Mouse (Mus musculus) intestine, embryonic 16.5 days (tissue): ENCODE results near the gene Rbm42. TPM values are rescaled to one million over a fixed set of nuclear protein-coding genes. Genes with fewer than 3 reads are reported as not detected.

Source experiments
- ATAC-seq: fragments of 200-750 bp; cut with Nextera tagmentation; 2 replicates; pipeline ENCODE4 v1.8.0; 2017; ENCODE audit warnings: moderate TSS enrichment, moderate library complexity
- H3K27ac ChIP-seq: fragments of 300-500 bp; sonication (generic); 2 replicates; pipeline ENCODE4 v1.5.1; 2014; ENCODE audit warnings: mild to moderate bottlenecking, low read length
- H3K27me3 ChIP-seq: fragments of 300-500 bp; sonication (generic); replicated peaks from 2 replicates; pipeline ENCODE4 v1.6.1; 2014; ENCODE audit warnings: low read length, control low read depth, mixed read lengths; ENCODE audit not compliant: control insufficient read depth, insufficient read depth
- H3K36me3 ChIP-seq: fragments of 300-500 bp; sonication (generic); 2 replicates; pipeline ENCODE4 v1.6.1; 2014; ENCODE audit warnings: low read length, control low read depth; ENCODE audit not compliant: control insufficient read depth, insufficient read depth
- H3K4me1 ChIP-seq: fragments of 300-500 bp; sonication (generic); 2 replicates; pipeline ENCODE4 v1.6.1; 2014; ENCODE audit warnings: low read length, control low read depth, mixed read lengths; ENCODE audit not compliant: control insufficient read depth, insufficient read depth
- H3K4me2 ChIP-seq: fragments of 300-500 bp; sonication (generic); 2 replicates; pipeline ENCODE4 v1.6.1; 2014; ENCODE audit warnings: low read depth, low read length, control low read depth
- H3K4me3 ChIP-seq: fragments of 300-500 bp; sonication (generic); 2 replicates; pipeline ENCODE4 v1.5.1; 2014; ENCODE audit warnings: mild to moderate bottlenecking, low read length
- H3K9ac ChIP-seq: fragments of 300-500 bp; sonication (generic); 2 replicates; pipeline ENCODE4 v1.6.1; 2014; ENCODE audit warnings: low read depth, low read length
- H3K9me3 ChIP-seq: fragments of 300-500 bp; sonication (generic); 2 replicates; pipeline ENCODE4 v1.6.1; 2016; ENCODE audit warnings: low read length, control low read depth; ENCODE audit not compliant: control insufficient read depth
- WGBS: fragments of 180-500 bp; shearing (Covaris S2); extraction: QIAGEN DNeasy Blood & Tissue Kit; methylation state at CpG from one replicate; pipeline ENCODE4 v1.1.7; 2014; 5-methylcytosine and 5-hydroxymethylcytosine counted together
- polyA plus RNA-seq: library from polyadenylated mRNA; unstranded; fragments of >200 nt; fragmentation: Nextera tagmentation; extraction: Ambion mirVana; gene quantifications from 2 replicates; pipeline ENCODE4 v1.2.1, GENCODE M21; 2015

Gene Rbm42
- polyA plus RNA-seq, 1 experiment from 2014 or later = 93.8 TPM

GRCm38 (mm10) chr7:30596093-30596492 is 54.0 kb downstream of the Rbm42 start:
- ATAC-seq = no peak
- Histone ChIP-seq H3K9ac (no peak overlapping the region), H3K36me3 (no peaks in the 10 kb centered on the region), H3K4me1 (peaks cover 17% of the 10 kb centered on the region), H3K27me3 (no peaks in the 10 kb centered on the region), H3K4me2 (no peak overlapping the region), H3K9me3 (no peaks in the 10 kb centered on the region; the same call in 1 of the 2 replicates), H3K27ac (no peak overlapping the region), H3K4me3 (no peak overlapping the region)
- WGBS = 80% methylated on average over 5 of the region's 5 CpGs

- Histone ChIP-seq H3K9ac (no peak overlapping the region), H3K4me1 (peaks cover 13% of the 10 kb centered on the region), H3K27ac (no peak overlapping the region), H3K36me3 (no peaks in the 10 kb centered on the region), H3K9me3 (no peaks in the 10 kb centered on the region; the same call in 1 of the 2 replicates), H3K4me3 (no peak overlapping the region), H3K27me3 (no peaks in the 10 kb centered on the region), H3K4me2 (no peak overlapping the region)
- 68% methylated on average over 4 of the region's 4 CpGs for WGBS
- no peak for ATAC-seq
Measured at GRCm38 (mm10) chr7:30594510-30595024, 55.5 kb downstream of the Rbm42 start.

GRCm38 (mm10) chr7:30593579-30594509 is 56.3 kb downstream of the Rbm42 start:
- H3K4me3 ChIP-seq = no peak overlapping the region
- WGBS = 70% methylated on average over 10 of the region's 10 CpGs
- H3K4me1 ChIP-seq = peaks cover 11% of the 10 kb centered on the region
- no peak overlapping the region for H3K4me2 ChIP-seq
- H3K27me3 ChIP-seq = no peaks in the 10 kb centered on the region
- H3K27ac ChIP-seq = no peak overlapping the region
- H3K9me3 ChIP-seq = no peaks in the 10 kb centered on the region; the same call in 1 of the 2 replicates
- H3K36me3 ChIP-seq = no peaks in the 10 kb centered on the region
- H3K9ac ChIP-seq = no peak overlapping the region
- ATAC-seq = no peak

GRCm38 (mm10) chr7:30592772-30593423 is 57.2 kb downstream of the Rbm42 start:
- no peak overlapping the region for H3K9ac ChIP-seq
- H3K27me3 ChIP-seq = no peaks in the 10 kb centered on the region
- no peak for ATAC-seq
- H3K9me3 ChIP-seq = no peaks in the 10 kb centered on the region
- no peaks in the 10 kb centered on the region for H3K36me3 ChIP-seq
- no peak overlapping the region for H3K27ac ChIP-seq
- 51% methylated on average over 5 of the region's 5 CpGs for WGBS
- no peak overlapping the region for H3K4me2 ChIP-seq
- no peak overlapping the region for H3K4me3 ChIP-seq
- peaks cover 11% of the 10 kb centered on the region for H3K4me1 ChIP-seq

- WGBS = 69% methylated on average over 4 of the region's 4 CpGs
- Histone ChIP-seq H3K9me3 (no peaks in the 10 kb centered on the region), H3K4me3 (no peak overlapping the region), H3K9ac (no peak overlapping the region), H3K36me3 (no peaks in the 10 kb centered on the region), H3K27ac (no peak overlapping the region), H3K4me2 (no peak overlapping the region), H3K4me1 (peaks cover 23% of the 10 kb centered on the region), H3K27me3 (no peaks in the 10 kb centered on the region)
- ATAC-seq = no peak
Measured at GRCm38 (mm10) chr7:30591605-30591951, 58.5 kb downstream of the Rbm42 start.

Other genes with a start within 250 kb of the Rbm42 start
- 55.2 and 59.9 TPM in 2 replicates for gene Tyrobp, start 236.6 kb downstream of the Rbm42 start, polyA plus RNA-seq
- 2.4 and 3.1 TPM in 2 replicates for gene Hcst, start 230.5 kb downstream of the Rbm42 start, polyA plus RNA-seq
- gene Nfkbid, start 228.6 kb downstream of the Rbm42 start, polyA plus RNA-seq = 2.6 TPM in 2 replicates
- 32.4 and 33.3 TPM in 2 replicates for gene Aplp1, start 204.8 kb downstream of the Rbm42 start, polyA plus RNA-seq
- gene Kirrel2, start 192.6 kb downstream of the Rbm42 start, polyA plus RNA-seq = 1.0 and 1.1 TPM in 2 replicates
- 0.94 and 1.8 TPM in 2 replicates for gene Nphs1, start 192.0 kb downstream of the Rbm42 start, polyA plus RNA-seq
- 9.9 and 13.0 TPM in 2 replicates for gene Prodh2, start 156.7 kb downstream of the Rbm42 start, polyA plus RNA-seq
- 5.6 and 6.4 TPM in 2 replicates for gene Arhgap33, start 115.3 kb downstream of the Rbm42 start, polyA plus RNA-seq
- gene Hspb6, start 98.1 kb downstream of the Rbm42 start, polyA plus RNA-seq = 48.4 and 53.8 TPM in 2 replicates
- gene Proser3, start 98.0 kb downstream of the Rbm42 start, polyA plus RNA-seq = 6.3 and 7.6 TPM in 2 replicates
- 44.5 and 50.0 TPM in 2 replicates for gene Lin37, start 90.5 kb downstream of the Rbm42 start, polyA plus RNA-seq
- gene U2af1l4, start 87.0 kb downstream of the Rbm42 start, polyA plus RNA-seq = 71.2 and 73.8 TPM in 2 replicates
- 9.2 and 9.3 TPM in 2 replicates for gene Gm49396, start 87.0 kb downstream of the Rbm42 start, polyA plus RNA-seq
- gene Psenen, start 86.7 kb downstream of the Rbm42 start, polyA plus RNA-seq = 158 and 168 TPM in 2 replicates
- 3.7 and 5.4 TPM in 2 replicates for gene Igflr1, start 84.9 kb downstream of the Rbm42 start, polyA plus RNA-seq
- gene Kmt2b, start 61.6 kb downstream of the Rbm42 start, polyA plus RNA-seq = 6.8 and 7.1 TPM in 2 replicates
- 1.2 and 1.9 TPM in 2 replicates for gene Zbtb32, start 51.4 kb downstream of the Rbm42 start, polyA plus RNA-seq
- gene Upk1a, start 37.5 kb downstream of the Rbm42 start, polyA plus RNA-seq = 5.9 and 7.3 TPM in 2 replicates
- gene Cox6b1, start 24.2 kb downstream of the Rbm42 start, polyA plus RNA-seq = 1,335 and 1,344 TPM in 2 replicates
- not detected in 2 replicates for gene Etv2, start 14.5 kb downstream of the Rbm42 start, polyA plus RNA-seq
- gene Haus5, start 14.7 kb upstream of the Rbm42 start, polyA plus RNA-seq = 33.7 and 39.4 TPM in 2 replicates
- gene Pmis2, start 21.3 kb upstream of the Rbm42 start, polyA plus RNA-seq = not detected in 2 replicates
- 4.7 and 4.8 TPM in 2 replicates for gene 2200002J24Rik, start 48.6 kb upstream of the Rbm42 start, polyA plus RNA-seq
- gene Atp4a, start 61.9 kb upstream of the Rbm42 start, polyA plus RNA-seq = 1.6 and 2.5 TPM in 2 replicates
- 242 and 249 TPM in 2 replicates for gene Tmem147, start 79.2 kb upstream of the Rbm42 start, polyA plus RNA-seq
- 0.32 TPM in 1 of 2 replicates, not detected in the other for gene Gapdhs, start 93.4 kb upstream of the Rbm42 start, polyA plus RNA-seq
- gene Sbsn, start 101.2 kb upstream of the Rbm42 start, polyA plus RNA-seq = 0.89 and 1.6 TPM in 2 replicates
- gene Dmkn, start 113.4 kb upstream of the Rbm42 start, polyA plus RNA-seq = 4.4 and 5.8 TPM in 2 replicates
- 1.5 and 3.4 TPM in 2 replicates for gene Krtdap, start 137.6 kb upstream of the Rbm42 start, polyA plus RNA-seq
- 10.9 and 11.7 TPM in 2 replicates for gene Ffar2, start 173.5 kb upstream of the Rbm42 start, polyA plus RNA-seq
- gene Ffar3, start 205.9 kb upstream of the Rbm42 start, polyA plus RNA-seq = 0.78 TPM in 2 replicates
- gene Ffar1, start 211.2 kb upstream of the Rbm42 start, polyA plus RNA-seq = 0.35 and 0.37 TPM in 2 replicates
- gene Cd22, start 230.0 kb upstream of the Rbm42 start, polyA plus RNA-seq = 0.62 and 0.70 TPM in 2 replicates